ENCODE assay signal across 15 mouse cellular contexts in the genomic region with DNA sequence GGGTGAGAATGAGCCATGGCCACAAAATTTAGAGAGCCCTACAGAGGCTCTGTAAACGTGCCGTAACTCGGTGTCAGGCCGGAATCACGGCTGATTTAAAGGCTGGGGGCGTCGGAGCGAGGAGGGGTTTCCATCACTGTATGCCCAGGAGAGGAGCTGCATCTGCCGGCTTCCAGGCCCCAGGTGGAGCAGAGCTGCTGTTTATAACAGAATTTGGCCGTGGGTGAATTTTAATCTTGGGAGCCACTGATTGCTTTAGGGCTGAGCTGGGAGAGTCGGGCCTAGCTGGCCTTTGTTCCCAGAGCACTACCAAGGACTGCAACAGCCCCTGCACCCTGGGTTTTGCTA.
A peak's percentile ranks its signal among the peaks of the same experiment; 100 is the strongest.
DNase-seq lines count a peak whose midpoint lies in the region; ATAC-seq lines count a peak whose summit lies in the region.
"Had no signal": no experiment of that assay in that cellular context is flagged by ENCODE, and none has a peak within 500 bp of the region (broad histone marks: within the 10 kb centered on the region; RNA-seq: fewer than 3 reads in every experiment).

No protein-coding gene starts in this region.

- no peaks in the 10 kb centered on the region for H3K36me3 ChIP-seq in hindbrain, embryonic 15.5 days
- no peaks in the 10 kb centered on the region for H3K36me3 ChIP-seq in midbrain, embryonic 13.5 days
- H3K36me3 ChIP-seq: heart, embryonic 12.5 days had no signal

- no peak overlapping the region for H3K4me3 ChIP-seq in hindbrain, embryonic 15.5 days
- H3K4me3 ChIP-seq in midbrain, embryonic 13.5 days (replicated peaks): no peak overlapping the region
- H3K4me3 ChIP-seq: heart, embryonic 12.5 days had no signal

- no peak for ATAC-seq in hindbrain, embryonic 15.5 days (ENCODE audit: low FRiP score, low read depth)
- ATAC-seq in midbrain, embryonic 13.5 days: peak; percentile 25; the same call in 1 of the 2 replicates
- ATAC-seq: inflammation-experienced regulatory T-cells, adult 6 months; lung, postnatal 0 days had no signal

- no peak overlapping the region for H3K4me2 ChIP-seq in hindbrain, embryonic 15.5 days
- no peak overlapping the region for H3K4me2 ChIP-seq in midbrain, embryonic 13.5 days (replicated peaks)
- H3K4me2 ChIP-seq: heart, embryonic 12.5 days had no signal

- H3K4me1 ChIP-seq in hindbrain, embryonic 15.5 days (replicated peaks): peaks cover 19% of the 10 kb centered on the region
- H3K4me1 ChIP-seq in midbrain, embryonic 13.5 days (replicated peaks): peaks cover 19% of the 10 kb centered on the region
- H3K4me1 ChIP-seq: heart, embryonic 12.5 days had no signal

- H3K9ac ChIP-seq in hindbrain, embryonic 15.5 days: no peak overlapping the region
- H3K9ac ChIP-seq in midbrain, embryonic 13.5 days (replicated peaks): no peak overlapping the region
- H3K9ac ChIP-seq: heart, embryonic 12.5 days had no signal

- DNase-seq in heart, adult 11 months: peak; percentile 72
- DNase-seq in heart, postnatal 4 days: no peak
- peak; percentile 45 for DNase-seq in embryo, embryonic 11 days
- DNase-seq in spleen, postnatal 36 days (ENCODE audit: low spot score in 2 of 2): no peak
- DNase-seq in right cerebral cortex, postnatal 4 days: no peak
- no peak for DNase-seq in T-cell, adult 2 months (ENCODE audit: low spot score)
- DNase-seq: cerebellum, postnatal 25 days; gastrocnemius, postnatal 10 days; right cerebral cortex, adult 18-20 months; thymus, postnatal 25 days had no signal

- H3K27ac ChIP-seq in hindbrain, embryonic 15.5 days (replicated peaks): peak overlapping the region; percentile 39; the same call in 1 of the 2 replicates
- peak overlapping the region; percentile 61 for H3K27ac ChIP-seq in midbrain, embryonic 13.5 days

- H3K27me3 ChIP-seq in hindbrain, embryonic 15.5 days: no peaks in the 10 kb centered on the region
- H3K27me3 ChIP-seq in midbrain, embryonic 13.5 days: no peaks in the 10 kb centered on the region
- H3K27me3 ChIP-seq: heart, embryonic 12.5 days had no signal

- no peaks in the 10 kb centered on the region for H3K9me3 ChIP-seq in hindbrain, embryonic 15.5 days
- H3K9me3 ChIP-seq in midbrain, embryonic 13.5 days: peaks cover 1% of the 10 kb centered on the region; the same call in 1 of the 2 replicates

- WGBS in hindbrain, embryonic 15.5 days: 50% methylated on average over 11 of the region's 11 CpGs
- 51% methylated on average over 11 of the region's 11 CpGs for WGBS in midbrain, embryonic 13.5 days

Comparison
In these comparisons a context has a peak if more than half of its experiments do, and no peak if none do; other contexts are left out.
1. DNase-seq: peak in heart, adult 11 months (single experiment) and embryo, embryonic 11 days (single experiment); none in heart, postnatal 4 days (single experiment), spleen, postnatal 36 days (0 of 2), right cerebral cortex, postnatal 4 days (single experiment) and T-cell, adult 2 months (single experiment).